Mouse (Mus musculus): Measurements from ENCODE around the gene Grip2. TPM values are rescaled to one million over a fixed set of nuclear protein-coding genes. Genes with fewer than 3 reads are reported as not detected.

Grip2 gene
- polyA plus RNA-seq, 1 experiment from 2014 or later: 3.1 TPM

DNA sequence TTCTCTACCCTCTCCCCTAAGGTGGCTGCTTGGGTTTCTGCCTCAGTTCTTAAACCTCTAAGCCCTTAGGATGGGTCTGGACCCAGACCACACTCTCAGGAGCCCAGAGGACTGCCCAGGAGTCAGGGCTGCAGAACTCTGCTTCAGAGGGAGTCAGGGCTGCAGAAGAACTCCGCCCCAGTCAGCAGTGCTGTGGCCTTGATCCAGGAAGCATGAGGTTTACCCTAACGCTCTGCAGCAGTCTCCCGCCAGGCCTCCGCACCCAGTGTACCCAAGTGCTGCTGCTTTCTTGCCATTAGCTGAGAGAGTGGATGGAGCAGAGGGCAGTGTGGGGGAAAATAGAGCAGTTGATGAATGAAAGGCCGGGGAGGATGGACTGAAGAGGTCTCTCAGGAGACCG, 19.0 kb downstream of the Grip2 start:
- no peak for DNase-seq (ENCODE audit: low spot score)
- Histone ChIP-seq H3K4me3 (ENCODE audit: low read depth, low read length) (no peak overlapping the region), H3K27ac (replicated peaks; ENCODE audit: low read depth, low read length) (no peak overlapping the region), H3K36me3 (ENCODE audit: control insufficient read depth, insufficient read depth, low read length) (no peaks in the 10 kb centered on the region), H3K27me3 (replicated peaks; ENCODE audit: control insufficient read depth, insufficient read depth, low read length) (peaks cover 28% of the 10 kb centered on the region), H3K9me3 (ENCODE audit: control insufficient read depth, low read length) (no peaks in the 10 kb centered on the region), H3K9ac (ENCODE audit: low read depth, low read length) (no peak overlapping the region), H3K4me1 (ENCODE audit: control insufficient read depth, insufficient read depth, low read length) (0 out of 2 replicates have a peak, but pooled peaks cover 5% of the 10 kb centered on the region), H3K4me2 (ENCODE audit: low read depth, low read length) (no peak overlapping the region)
- no peak for ATAC-seq (ENCODE audit: low read depth)
- WGBS: 45% methylated on average over 6 of the region's 6 CpGs

DNA sequence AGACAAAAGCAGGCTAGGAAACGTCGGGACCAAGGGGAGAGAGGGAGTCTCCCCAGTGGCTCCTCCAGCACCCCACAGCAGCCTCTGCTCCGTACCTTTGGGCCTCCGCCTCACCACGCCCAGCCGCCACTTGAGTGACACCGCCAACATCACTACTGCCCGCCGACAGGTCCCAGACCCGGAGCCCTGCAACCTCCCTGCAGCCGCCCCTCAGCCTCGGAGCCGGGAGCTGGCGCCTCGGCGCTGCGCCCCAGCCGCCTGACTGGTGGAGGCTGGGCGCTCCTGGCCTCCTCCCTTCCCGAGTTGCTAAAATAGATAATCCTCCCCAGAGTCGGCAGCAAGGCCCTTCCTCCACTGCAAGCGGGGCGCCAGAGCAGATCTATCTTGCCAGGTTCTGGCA, 19.9 kb downstream of the Grip2 start:
- H3K4me3 ChIP-seq (ENCODE audit: low read depth, low read length): peak overlapping the region; percentile 28

GRCm38 (mm10) chr6:91804177-91804576, 22.9 kb downstream of the Grip2 start:
- DNase-seq (ENCODE audit: low spot score) (no peak), ATAC-seq (ENCODE audit: low read depth) (no peak)
- 52% methylated on average over 7 of the region's 7 CpGs for WGBS
- no peaks in the 10 kb centered on the region for H3K9me3 ChIP-seq (ENCODE audit: control insufficient read depth, low read length)
- no peak overlapping the region for H3K27ac ChIP-seq (replicated peaks; ENCODE audit: low read depth, low read length)
- H3K9ac ChIP-seq (ENCODE audit: low read depth, low read length): no peak overlapping the region
- no peaks in the 10 kb centered on the region for H3K36me3 ChIP-seq (ENCODE audit: control insufficient read depth, insufficient read depth, low read length)
- 0 out of 2 replicates have a peak, but pooled peaks cover 5% of the 10 kb centered on the region for H3K4me1 ChIP-seq (ENCODE audit: control insufficient read depth, insufficient read depth, low read length)
- H3K4me3 ChIP-seq (ENCODE audit: low read depth, low read length): no peak overlapping the region
- H3K4me2 ChIP-seq (ENCODE audit: low read depth, low read length): no peak overlapping the region
- peaks cover 28% of the 10 kb centered on the region for H3K27me3 ChIP-seq (replicated peaks; ENCODE audit: control insufficient read depth, insufficient read depth, low read length)

More for the DNA sequence above, 19.9 kb downstream of the Grip2 start:
- ATAC-seq (ENCODE audit: low read depth) (peak; percentile 55; the same call in 1 of the 2 replicates), DNase-seq (ENCODE audit: low spot score) (peak; percentile 18)
- Histone ChIP-seq H3K4me2 (ENCODE audit: low read depth, low read length) (peak overlapping the region; percentile 54), H3K36me3 (ENCODE audit: control insufficient read depth, insufficient read depth, low read length) (no peaks in the 10 kb centered on the region), H3K27ac (replicated peaks; ENCODE audit: low read depth, low read length) (no peak overlapping the region), H3K4me1 (ENCODE audit: control insufficient read depth, insufficient read depth, low read length) (0 out of 2 replicates have a peak, but pooled peaks cover 5% of the 10 kb centered on the region), H3K9ac (ENCODE audit: low read depth, low read length) (peak overlapping the region; percentile 49), H3K9me3 (ENCODE audit: control insufficient read depth, low read length) (no peaks in the 10 kb centered on the region), H3K27me3 (replicated peaks; ENCODE audit: control insufficient read depth, insufficient read depth, low read length) (peaks cover 28% of the 10 kb centered on the region)
- WGBS: under 1% methylated on average over 15 of the region's 23 CpGs

- H3K4me2 ChIP-seq (ENCODE audit: low read depth, low read length): no peak overlapping the region
- no peak overlapping the region for H3K27ac ChIP-seq (replicated peaks; ENCODE audit: low read depth, low read length)
- ATAC-seq (ENCODE audit: low read depth): no peak
- H3K36me3 ChIP-seq (ENCODE audit: control insufficient read depth, insufficient read depth, low read length): no peaks in the 10 kb centered on the region
- no peak overlapping the region for H3K4me3 ChIP-seq (ENCODE audit: low read depth, low read length)
- H3K9me3 ChIP-seq (ENCODE audit: control insufficient read depth, low read length): no peaks in the 10 kb centered on the region
- no peaks in the 10 kb centered on the region for H3K4me1 ChIP-seq (ENCODE audit: control insufficient read depth, insufficient read depth, low read length)
- WGBS: 74% methylated on average over 11 of the region's 12 CpGs
- no peak for DNase-seq (ENCODE audit: low spot score)
- no peaks in the 10 kb centered on the region for H3K27me3 ChIP-seq (replicated peaks; ENCODE audit: control insufficient read depth, insufficient read depth, low read length)
- H3K9ac ChIP-seq (ENCODE audit: low read depth, low read length): no peak overlapping the region
Measured at GRCm38 (mm10) chr6:91798496-91798895, 28.6 kb downstream of the Grip2 start.

DNA sequence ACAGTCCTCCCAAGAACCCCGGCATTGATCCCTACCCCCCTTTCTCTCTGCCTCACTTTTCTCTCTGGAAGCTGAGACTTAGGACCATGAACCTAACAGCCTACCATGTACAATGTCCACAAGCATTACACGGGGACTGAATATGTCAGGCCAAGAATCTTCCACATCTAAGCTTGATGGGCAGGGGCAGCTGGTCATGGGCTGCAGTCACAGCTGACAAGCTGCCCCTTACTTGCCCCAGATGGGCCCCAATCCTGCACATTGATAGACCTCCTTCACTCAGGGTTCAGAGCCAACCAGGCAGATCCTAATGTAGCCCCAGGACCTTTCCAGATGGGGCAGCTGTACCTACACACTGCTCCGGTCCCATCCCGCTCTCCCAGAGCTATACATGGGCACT, 30.3 kb downstream of the Grip2 start:
- ATAC-seq (ENCODE audit: low read depth): peak; percentile 44; the same call in 1 of the 2 replicates
- 85% methylated on average over 4 of the region's 4 CpGs for WGBS
- no peaks in the 10 kb centered on the region for H3K36me3 ChIP-seq (ENCODE audit: control insufficient read depth, insufficient read depth, low read length)
- peak; percentile 33 for DNase-seq (ENCODE audit: low spot score)
- H3K4me3 ChIP-seq (ENCODE audit: low read depth, low read length): no peak overlapping the region
- H3K4me2 ChIP-seq (ENCODE audit: low read depth, low read length): no peak overlapping the region
- H3K9ac ChIP-seq (ENCODE audit: low read depth, low read length): no peak overlapping the region
- H3K27ac ChIP-seq (replicated peaks; ENCODE audit: low read depth, low read length): no peak overlapping the region
- no peaks in the 10 kb centered on the region for H3K9me3 ChIP-seq (ENCODE audit: control insufficient read depth, low read length)
- H3K27me3 ChIP-seq (replicated peaks; ENCODE audit: control insufficient read depth, insufficient read depth, low read length): no peaks in the 10 kb centered on the region
- H3K4me1 ChIP-seq (ENCODE audit: control insufficient read depth, insufficient read depth, low read length): no peaks in the 10 kb centered on the region

DNA sequence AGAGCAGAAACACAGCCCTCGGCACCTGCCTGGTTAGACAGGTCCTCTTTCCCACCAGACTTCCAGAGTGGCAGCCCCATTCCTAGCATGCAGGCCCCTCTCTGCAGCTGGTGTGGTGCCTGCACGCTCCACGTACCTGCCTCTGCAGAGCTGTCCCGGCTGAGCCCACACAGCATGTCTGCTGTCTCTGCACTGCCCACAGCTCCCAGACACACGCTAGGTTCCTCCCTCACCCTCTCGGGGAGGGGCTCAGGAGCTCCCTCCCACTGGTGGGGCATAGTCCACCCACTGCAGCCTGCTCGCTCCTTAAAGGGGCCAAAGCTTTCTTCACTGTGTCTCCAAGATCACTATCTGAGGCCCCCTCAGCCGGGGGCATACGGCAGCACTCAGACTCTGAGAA, 31.0 kb downstream of the Grip2 start:
- Histone ChIP-seq H3K27ac (replicated peaks; ENCODE audit: low read depth, low read length) (no peak overlapping the region), H3K4me3 (ENCODE audit: low read depth, low read length) (no peak overlapping the region), H3K9ac (ENCODE audit: low read depth, low read length) (no peak overlapping the region), H3K9me3 (ENCODE audit: control insufficient read depth, low read length) (no peaks in the 10 kb centered on the region), H3K4me2 (ENCODE audit: low read depth, low read length) (no peak overlapping the region), H3K27me3 (replicated peaks; ENCODE audit: control insufficient read depth, insufficient read depth, low read length) (no peaks in the 10 kb centered on the region), H3K4me1 (ENCODE audit: control insufficient read depth, insufficient read depth, low read length) (no peaks in the 10 kb centered on the region), H3K36me3 (ENCODE audit: control insufficient read depth, insufficient read depth, low read length) (no peaks in the 10 kb centered on the region)
- ATAC-seq (ENCODE audit: low read depth) (no peak), DNase-seq (ENCODE audit: low spot score) (peak; percentile 25)
- WGBS: 35% methylated on average over 9 of the region's 9 CpGs

DNA sequence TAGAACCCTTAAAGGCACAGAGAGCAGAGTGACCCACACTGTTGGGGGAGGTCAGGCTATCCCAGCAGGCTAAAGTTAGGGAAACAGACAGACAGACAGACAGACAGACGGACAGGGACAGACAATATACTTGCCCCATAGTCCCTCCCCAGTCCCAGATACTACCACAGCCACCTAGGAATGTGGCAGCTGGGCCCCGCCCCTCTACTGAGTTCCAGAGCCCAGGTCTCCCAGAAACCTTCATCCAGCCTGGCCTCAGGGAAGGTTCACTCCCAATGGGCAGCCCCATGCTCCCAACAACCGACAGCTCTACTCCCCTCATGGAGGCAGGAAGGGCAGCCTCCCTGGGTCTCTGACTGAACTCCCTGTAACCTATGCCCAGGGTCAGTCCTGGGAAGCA, 31.4 kb downstream of the Grip2 start:
- whole genome bisulfite sequencing: 59% methylated on average over 3 of the region's 3 CpGs
- Histone ChIP-seq H3K36me3 (ENCODE audit: control insufficient read depth, insufficient read depth, low read length) (no peaks in the 10 kb centered on the region), H3K27me3 (replicated peaks; ENCODE audit: control insufficient read depth, insufficient read depth, low read length) (no peaks in the 10 kb centered on the region), H3K4me3 (ENCODE audit: low read depth, low read length) (no peak overlapping the region), H3K4me1 (ENCODE audit: control insufficient read depth, insufficient read depth, low read length) (no peaks in the 10 kb centered on the region), H3K4me2 (ENCODE audit: low read depth, low read length) (no peak overlapping the region), H3K9ac (ENCODE audit: low read depth, low read length) (no peak overlapping the region), H3K9me3 (ENCODE audit: control insufficient read depth, low read length) (no peaks in the 10 kb centered on the region), H3K27ac (replicated peaks; ENCODE audit: low read depth, low read length) (no peak overlapping the region)
- no peak for ATAC-seq (ENCODE audit: low read depth)
- DNase-seq (ENCODE audit: low spot score): no peak

- 79% methylated on average over 9 of the region's 9 CpGs for WGBS
- ATAC-seq (ENCODE audit: low read depth): no peak
Measured at GRCm38 (mm10) chr6:91788311-91788798, 38.7 kb downstream of the Grip2 start.

DNA sequence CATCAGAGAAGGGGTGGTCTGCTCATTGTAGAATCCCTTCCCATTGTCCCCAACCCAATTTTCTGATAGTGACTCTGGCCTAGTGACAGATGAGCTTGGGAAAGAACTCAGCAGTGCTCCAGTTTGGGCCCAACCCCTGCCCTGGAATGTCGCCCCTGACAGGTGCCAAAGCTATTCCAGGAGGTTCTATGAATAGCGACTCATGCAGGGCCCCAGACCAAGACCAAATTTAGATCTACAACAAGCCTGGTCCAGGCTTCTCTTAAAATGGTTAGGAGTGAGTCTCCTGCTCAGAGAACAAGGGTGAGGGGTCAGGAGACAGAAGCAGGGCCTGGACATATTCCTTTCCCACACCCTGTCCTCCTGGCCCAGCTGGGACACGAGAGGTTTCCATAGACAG, 42.0 kb downstream of the Grip2 start:
- DNase-seq (ENCODE audit: low spot score) (peak; percentile 24), ATAC-seq (ENCODE audit: low read depth) (peak; percentile 55; the same call in 1 of the 2 replicates)
- H3K4me1 ChIP-seq (ENCODE audit: control insufficient read depth, insufficient read depth, low read length): no peaks in the 10 kb centered on the region

More at GRCm38 (mm10) chr6:91788311-91788798, 38.7 kb downstream of the Grip2 start:
- H3K4me3 ChIP-seq (ENCODE audit: low read depth, low read length): no peak overlapping the region
- no peaks in the 10 kb centered on the region for H3K36me3 ChIP-seq (ENCODE audit: control insufficient read depth, insufficient read depth, low read length)
- H3K9me3 ChIP-seq (ENCODE audit: control insufficient read depth, low read length): no peaks in the 10 kb centered on the region
- no peak overlapping the region for H3K4me2 ChIP-seq (ENCODE audit: low read depth, low read length)
- H3K9ac ChIP-seq (ENCODE audit: low read depth, low read length): no peak overlapping the region
- no peak for DNase-seq (ENCODE audit: low spot score)
- H3K27ac ChIP-seq (replicated peaks; ENCODE audit: low read depth, low read length): no peak overlapping the region
- no peaks in the 10 kb centered on the region for H3K27me3 ChIP-seq (replicated peaks; ENCODE audit: control insufficient read depth, insufficient read depth, low read length)
- no peaks in the 10 kb centered on the region for H3K4me1 ChIP-seq (ENCODE audit: control insufficient read depth, insufficient read depth, low read length)

More for the DNA sequence above, 42.0 kb downstream of the Grip2 start:
- WGBS: 72% methylated on average over 3 of the region's 3 CpGs
- Histone ChIP-seq H3K27ac (replicated peaks; ENCODE audit: low read depth, low read length) (no peak overlapping the region), H3K27me3 (replicated peaks; ENCODE audit: control insufficient read depth, insufficient read depth, low read length) (no peaks in the 10 kb centered on the region), H3K9ac (ENCODE audit: low read depth, low read length) (no peak overlapping the region), H3K4me2 (ENCODE audit: low read depth, low read length) (no peak overlapping the region), H3K9me3 (ENCODE audit: control insufficient read depth, low read length) (no peaks in the 10 kb centered on the region), H3K4me3 (ENCODE audit: low read depth, low read length) (no peak overlapping the region), H3K36me3 (ENCODE audit: control insufficient read depth, insufficient read depth, low read length) (no peaks in the 10 kb centered on the region)
